Mouse (Mus musculus) kidney, embryonic 14.5 days (tissue): Measurements from ENCODE around the gene Slc7a3. TPM values are rescaled to one million over a fixed set of nuclear protein-coding genes. Genes with fewer than 3 reads are reported as not detected.

Experiments used
- ATAC-seq: fragments of 200-750 bp; cut with Nextera tagmentation; 2 replicates; pipeline ENCODE4 v1.8.0; 2017; ENCODE audit warnings: moderate number of reproducible peaks, mild to moderate bottlenecking, moderate TSS enrichment, moderate library complexity; ENCODE audit not compliant: low FRiP score, low TSS enrichment
- H3K27ac ChIP-seq: fragments of 300-500 bp; sonication (generic); 2 replicates; pipeline ENCODE4 v1.5.1; 2014; ENCODE audit warnings: low read depth, mild to moderate bottlenecking, low read length, moderate library complexity, mixed read lengths
- H3K27me3 ChIP-seq: fragments of 300-500 bp; sonication (generic); 2 replicates; pipeline ENCODE4 v1.6.1; 2014; ENCODE audit warnings: mild to moderate bottlenecking, low read length; ENCODE audit not compliant: control insufficient read depth, insufficient read depth
- H3K36me3 ChIP-seq: fragments of 300-500 bp; sonication (generic); 2 replicates; pipeline ENCODE4 v1.6.1; 2014; ENCODE audit warnings: low read length, mixed read lengths; ENCODE audit not compliant: control insufficient read depth, insufficient read depth
- H3K4me1 ChIP-seq: fragments of 300-500 bp; sonication (generic); 2 replicates; pipeline ENCODE4 v1.6.1; 2014; ENCODE audit warnings: low read length, mixed read lengths; ENCODE audit not compliant: control insufficient read depth, insufficient read depth
- H3K4me2 ChIP-seq: fragments of 300-500 bp; sonication (generic); replicated peaks from 2 replicates; pipeline ENCODE4 v1.6.1; 2014; ENCODE audit warnings: low read depth, mild to moderate bottlenecking, low read length
- H3K4me3 ChIP-seq: fragments of 300-500 bp; sonication (generic); 2 replicates; pipeline ENCODE4 v1.5.1; 2014; ENCODE audit warnings: mild to moderate bottlenecking, low read length
- H3K9ac ChIP-seq: fragments of 300-500 bp; sonication (generic); 2 replicates; pipeline ENCODE4 v1.6.1; 2014; ENCODE audit warnings: low read depth, mild to moderate bottlenecking, low read length, moderate library complexity
- H3K9me3 ChIP-seq: fragments of 300-500 bp; sonication (generic); 2 replicates; pipeline ENCODE4 v1.6.1; 2016; ENCODE audit warnings: low read length; ENCODE audit not compliant: control insufficient read depth
- WGBS: fragments of 180-500 bp; shearing (Covaris S2); extraction: QIAGEN DNeasy Blood & Tissue Kit; methylation state at CpG from one replicate; pipeline ENCODE4 v1.1.7; 2014; 5-methylcytosine and 5-hydroxymethylcytosine counted together
- polyA plus RNA-seq: library from polyadenylated mRNA; unstranded; fragments of >200 nt; fragmentation: Nextera tagmentation; extraction: Ambion mirVana; gene quantifications from 2 replicates; pipeline ENCODE4 v1.2.1, GENCODE M21; 2014

The Slc7a3 gene
- polyA plus RNA-seq, 1 experiment from 2014 or later, result 2.3 TPM

GRCm38 (mm10) chrX:101065245-101065644 lies 20.6 kb downstream of the Slc7a3 start:
- no peak for ATAC-seq
- Histone ChIP-seq H3K36me3 (no peaks in the 10 kb centered on the region), H3K27ac (no peak overlapping the region), H3K4me2 (no peak overlapping the region), H3K9me3 (no peaks in the 10 kb centered on the region), H3K9ac (no peak overlapping the region), H3K27me3 (no peaks in the 10 kb centered on the region), H3K4me1 (no peaks in the 10 kb centered on the region), H3K4me3 (no peak overlapping the region)
- WGBS, result 64% methylated on average over 1 of the region's 1 CpGs

DNA sequence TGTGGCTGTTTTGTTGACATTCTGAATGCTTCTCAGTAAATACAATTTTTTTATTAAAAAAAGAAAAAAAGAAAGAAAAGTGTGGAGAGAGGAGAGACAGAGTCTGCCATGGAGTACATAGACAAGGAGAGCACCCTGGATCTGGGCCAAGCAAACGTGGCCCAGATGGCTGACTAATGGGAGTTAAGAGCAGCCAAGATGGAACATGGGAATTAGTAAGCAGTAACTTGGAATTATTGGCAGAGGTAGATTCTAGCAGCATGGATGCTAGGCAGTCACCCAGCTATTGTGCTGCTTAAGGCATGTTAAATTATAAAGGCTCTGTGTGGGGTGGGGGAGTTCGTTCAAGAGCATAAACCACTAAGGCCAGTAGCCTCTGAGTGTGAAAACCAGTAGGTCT lies 22.3 kb downstream of the Slc7a3 start:
- 64% methylated on average over 2 of the region's 2 CpGs for WGBS

DNA sequence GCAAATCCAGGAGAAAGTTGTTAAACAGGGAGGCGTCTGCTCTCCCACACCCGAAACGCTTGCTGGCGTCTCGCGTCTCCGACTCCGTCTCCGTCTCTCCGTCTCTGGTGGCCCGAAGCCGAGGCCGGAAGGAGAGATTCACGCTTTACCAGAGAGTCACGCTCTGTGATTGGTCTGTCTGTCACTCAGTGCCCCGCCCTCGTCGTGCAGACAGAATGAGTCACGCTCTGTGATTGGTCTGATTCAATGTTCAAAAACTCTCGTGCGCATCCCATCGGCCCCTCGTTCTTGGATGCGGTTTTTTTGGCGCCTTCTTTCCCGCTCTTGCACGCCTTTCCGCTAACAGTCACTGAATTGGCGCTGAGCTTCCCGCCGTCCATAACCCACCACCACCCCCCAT lies 26.3 kb downstream of the Slc7a3 start, which contains the start of gene Tex11:
Gene Tex11, minus strand, starts transcription at position 127 of the 400 bp plus-strand sequence.
- no peak within 1 kb of the TSS for H3K4me2 ChIP-seq
- H3K27ac ChIP-seq, result no peak within 1 kb of the TSS
- H3K4me3 ChIP-seq, result no peak within 1 kb of the TSS
- no peaks in the 10 kb centered on the region for H3K9me3 ChIP-seq
- no peaks in the 10 kb centered on the region for H3K4me1 ChIP-seq
- no peak for ATAC-seq
- H3K27me3 ChIP-seq, result no peaks in the 10 kb centered on the region
- WGBS, result 87% methylated on average over 31 of the region's 31 CpGs
- H3K36me3 ChIP-seq, result no peaks in the 10 kb centered on the region
- H3K9ac ChIP-seq, result no peak within 1 kb of the TSS

More for the DNA sequence above, 22.3 kb downstream of the Slc7a3 start:
- no peak overlapping the region for H3K4me2 ChIP-seq
- H3K36me3 ChIP-seq, result no peaks in the 10 kb centered on the region
- H3K4me1 ChIP-seq, result no peaks in the 10 kb centered on the region
- H3K9me3 ChIP-seq, result no peaks in the 10 kb centered on the region
- no peak for ATAC-seq
- H3K9ac ChIP-seq, result no peak overlapping the region
- no peaks in the 10 kb centered on the region for H3K27me3 ChIP-seq
- H3K4me3 ChIP-seq, result no peak overlapping the region
- no peak overlapping the region for H3K27ac ChIP-seq

Other genes with a start within 250 kb of the Slc7a3 start
- not detected in 2 replicates for gene Tex11, start 26.4 kb downstream of the Slc7a3 start, polyA plus RNA-seq
- gene Snx12, start 136.5 kb upstream of the Slc7a3 start, polyA plus RNA-seq, result 43.1 and 52.6 TPM in 2 replicates
- gene Foxo4, start 168.5 kb upstream of the Slc7a3 start, polyA plus RNA-seq, result 3.9 and 6.3 TPM in 2 replicates
- 0.30 TPM in 1 of 2 replicates, not detected in the other for gene Gm614, start 178.0 kb upstream of the Slc7a3 start, polyA plus RNA-seq
- gene Il2rg, start 182.2 kb upstream of the Slc7a3 start, polyA plus RNA-seq, result 18.8 and 19.5 TPM in 2 replicates
- gene Gm20489, start 183.0 kb upstream of the Slc7a3 start, polyA plus RNA-seq, result not detected in 2 replicates
- gene Med12, start 188.0 kb upstream of the Slc7a3 start, polyA plus RNA-seq, result 42.0 and 51.5 TPM in 2 replicates
- 3.7 and 7.8 TPM in 2 replicates for gene Nlgn3, start 213.1 kb upstream of the Slc7a3 start, polyA plus RNA-seq